Mouse (Mus musculus): ENCODE data around the gene Samd4b.

DNA sequence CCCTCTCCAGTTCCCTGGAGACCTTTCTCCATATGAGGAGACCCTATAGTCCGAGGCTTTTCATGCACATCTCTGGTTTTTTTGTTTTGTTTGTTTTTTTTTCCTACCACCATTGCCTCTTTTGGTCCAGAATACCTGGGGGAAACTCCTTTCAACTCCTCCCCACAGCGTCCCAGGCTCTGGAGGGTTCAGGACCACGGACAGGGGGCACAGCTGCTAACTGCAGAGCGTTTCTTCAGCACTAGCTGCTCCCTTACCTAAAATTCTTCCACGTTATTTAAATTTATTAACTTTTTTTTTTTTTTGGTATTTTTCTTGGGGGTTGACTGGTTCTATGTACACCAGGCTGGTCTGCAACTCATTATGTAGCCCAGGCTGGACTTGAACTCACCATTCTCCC, 92.4 kb downstream of the Samd4b start:
- TF ChIP-seq CTCF (IDR thresholded peaks at IDR 0.05; ENCODE audit: low read depth): no peak
- no peak for TF ChIP-seq EP300 (IDR thresholded peaks at IDR 0.05; ENCODE audit: low read depth)
